ENCODE assay signal across 16 mouse cellular contexts in genomic region chr11:4209556-4209955, GRCm38 (mm10). TPM values are rescaled to one million over a fixed set of nuclear protein-coding genes. Genes with fewer than 3 reads are reported as not detected.
DNase-seq lines count a peak whose midpoint lies in the region; ATAC-seq and TF ChIP-seq lines count a peak whose summit lies in the region.
"Had no signal": no experiment of that assay in that cellular context is flagged by ENCODE, and none has a peak within 500 bp of the region (broad histone marks: within the 10 kb centered on the region; RNA-seq: fewer than 3 reads in every experiment).

No protein-coding gene starts in this region.

- DNase-seq in lung, postnatal 0 days (ENCODE audit: low spot score): peak; percentile 63
- DNase-seq in lung, adult 18-20 months: no peak
- no peak for DNase-seq in brain, embryonic 14.5 days (ENCODE audit: low read depth)
- DNase-seq: cerebellum, adult 18-20 months; gastrocnemius, postnatal 36 days; kidney, adult 8-10 months had no signal

- H3K4me2 ChIP-seq in intestine, postnatal 0 days (replicated peaks; ENCODE audit: low read depth): no peak overlapping the region
- H3K4me2 ChIP-seq in intestine, embryonic 15.5 days (replicated peaks): no peak overlapping the region
- H3K4me2 ChIP-seq in lung, postnatal 0 days (replicated peaks; ENCODE audit: low read depth, low read length): no peak overlapping the region
- H3K4me2 ChIP-seq in forebrain, embryonic 12.5 days: no peak overlapping the region
- H3K4me2 ChIP-seq: forebrain, embryonic 13.5 days; limb, embryonic 15.5 days; stomach, embryonic 15.5 days had no signal

- peak; percentile 76 for TF ChIP-seq CTCF in intestine, postnatal 0 days (IDR thresholded peaks at IDR 0.05; ENCODE audit: low read depth)
- peak; percentile 77 for TF ChIP-seq CTCF in lung, postnatal 0 days (IDR thresholded peaks at IDR 0.05)
- TF ChIP-seq CTCF in E14TG2a.4 (conservative IDR thresholded peaks at IDR 0.05; ENCODE audit: low read length): peak; percentile 45
- TF ChIP-seq CTCF in brain, embryonic 14.5 days (IDR thresholded peaks at IDR 0.05; ENCODE audit: borderline replicate concordance, extremely low read depth, insufficient read depth, insufficient read length): peak; percentile 31; the same call in 1 of the 2 replicates

- H3K4me1 ChIP-seq in intestine, postnatal 0 days (replicated peaks; ENCODE audit: control insufficient read depth, insufficient read depth, low read length): no peaks in the 10 kb centered on the region
- H3K4me1 ChIP-seq in intestine, embryonic 15.5 days (replicated peaks): no peaks in the 10 kb centered on the region
- H3K4me1 ChIP-seq in lung, postnatal 0 days (ENCODE audit: insufficient read depth, low read depth, low read length): peaks cover 7% of the 10 kb centered on the region; the same call in 1 of the 2 replicates
- peaks cover 30% of the 10 kb centered on the region for H3K4me1 ChIP-seq in E14TG2a.4 (replicated peaks; ENCODE audit: low read depth, low read length)
- no peaks in the 10 kb centered on the region for H3K4me1 ChIP-seq in forebrain, embryonic 12.5 days
- H3K4me1 ChIP-seq: forebrain, embryonic 13.5 days; stomach, embryonic 15.5 days had no signal

- no peak overlapping the region for H3K27ac ChIP-seq in intestine, postnatal 0 days (ENCODE audit: low read depth, low read length)
- H3K27ac ChIP-seq in intestine, embryonic 15.5 days: no peak overlapping the region
- no peak overlapping the region for H3K27ac ChIP-seq in lung, postnatal 0 days (ENCODE audit: low read length)
- H3K27ac ChIP-seq in forebrain, embryonic 12.5 days: no peak overlapping the region
- H3K27ac ChIP-seq: forebrain, embryonic 13.5 days; limb, embryonic 15.5 days; stomach, embryonic 15.5 days had no signal

- TF ChIP-seq EP300 in lung, postnatal 0 days (IDR thresholded peaks at IDR 0.05): no peak

- H3K9me3 ChIP-seq in intestine, postnatal 0 days (ENCODE audit: control insufficient read depth): no peaks in the 10 kb centered on the region
- H3K9me3 ChIP-seq in intestine, embryonic 15.5 days: no peaks in the 10 kb centered on the region
- no peaks in the 10 kb centered on the region for H3K9me3 ChIP-seq in lung, postnatal 0 days (ENCODE audit: low read length)
- H3K9me3 ChIP-seq in E14TG2a.4 (ENCODE audit: low read length): no peaks in the 10 kb centered on the region
- H3K9me3 ChIP-seq in forebrain, embryonic 12.5 days: no peaks in the 10 kb centered on the region
- H3K9me3 ChIP-seq: forebrain, embryonic 13.5 days; limb, embryonic 15.5 days; megakaryocyte, embryonic 14.5 days; stomach, embryonic 15.5 days had no signal

- no peak for ATAC-seq in intestine, postnatal 0 days
- ATAC-seq in intestine, embryonic 15.5 days: no peak
- ATAC-seq in lung, postnatal 0 days: no peak
- ATAC-seq in granulocyte monocyte progenitor cell, adult 5-6 weeks (replicated peaks; ENCODE audit: poor library complexity, severe bottlenecking): no peak
- no peak for ATAC-seq in forebrain, embryonic 12.5 days (ENCODE audit: low FRiP score)
- ATAC-seq: forebrain, embryonic 13.5 days had no signal

- no peak overlapping the region for H3K4me3 ChIP-seq in intestine, postnatal 0 days (ENCODE audit: low read depth, low read length)
- H3K4me3 ChIP-seq in intestine, embryonic 15.5 days (replicated peaks): no peak overlapping the region
- H3K4me3 ChIP-seq in lung, postnatal 0 days (ENCODE audit: low read depth, low read length): no peak overlapping the region
- no peak overlapping the region for H3K4me3 ChIP-seq in E14TG2a.4 (replicated peaks; ENCODE audit: low read length)
- H3K4me3 ChIP-seq in forebrain, embryonic 12.5 days (replicated peaks): no peak overlapping the region
- H3K4me3 ChIP-seq: forebrain, embryonic 13.5 days; limb, embryonic 15.5 days; megakaryocyte, embryonic 14.5 days; stomach, embryonic 15.5 days had no signal

- no peaks in the 10 kb centered on the region for H3K27me3 ChIP-seq in intestine, postnatal 0 days (replicated peaks; ENCODE audit: control insufficient read depth, insufficient read depth, low read length)
- H3K27me3 ChIP-seq in intestine, embryonic 15.5 days (replicated peaks): no peaks in the 10 kb centered on the region
- no peaks in the 10 kb centered on the region for H3K27me3 ChIP-seq in lung, postnatal 0 days (replicated peaks; ENCODE audit: insufficient read depth, low read length)
- no peaks in the 10 kb centered on the region for H3K27me3 ChIP-seq in E14TG2a.4 (ENCODE audit: insufficient read depth, low read length)
- no peaks in the 10 kb centered on the region for H3K27me3 ChIP-seq in forebrain, embryonic 12.5 days
- H3K27me3 ChIP-seq: forebrain, embryonic 13.5 days; limb, embryonic 15.5 days; stomach, embryonic 15.5 days had no signal

- H3K36me3 ChIP-seq in intestine, postnatal 0 days (ENCODE audit: control insufficient read depth, insufficient read depth): peaks cover 86% of the 10 kb centered on the region
- H3K36me3 ChIP-seq in intestine, embryonic 15.5 days: peaks cover 26% of the 10 kb centered on the region
- peaks cover 29% of the 10 kb centered on the region for H3K36me3 ChIP-seq in lung, postnatal 0 days (ENCODE audit: insufficient read depth, low read length)
- peaks cover 100% of the 10 kb centered on the region for H3K36me3 ChIP-seq in E14TG2a.4 (ENCODE audit: insufficient read depth, low read length)
- H3K36me3 ChIP-seq in forebrain, embryonic 12.5 days (replicated peaks): peaks cover 69% of the 10 kb centered on the region

- H3K9ac ChIP-seq in intestine, postnatal 0 days (ENCODE audit: low read depth, low read length): no peak overlapping the region
- H3K9ac ChIP-seq in intestine, embryonic 15.5 days: no peak overlapping the region
- no peak overlapping the region for H3K9ac ChIP-seq in lung, postnatal 0 days (replicated peaks; ENCODE audit: low read depth)
- no peak overlapping the region for H3K9ac ChIP-seq in forebrain, embryonic 12.5 days
- H3K9ac ChIP-seq: forebrain, embryonic 13.5 days; limb, embryonic 15.5 days; stomach, embryonic 15.5 days had no signal

- 74% methylated on average over 5 of the region's 5 CpGs for WGBS in intestine, postnatal 0 days
- 74% methylated on average over 5 of the region's 5 CpGs for WGBS in intestine, embryonic 15.5 days
- WGBS in lung, postnatal 0 days: 78% methylated on average over 5 of the region's 5 CpGs
- 75% methylated on average over 5 of the region's 5 CpGs for WGBS in forebrain, embryonic 12.5 days

- TF ChIP-seq POLR2A in brain, embryonic 14.5 days (IDR thresholded peaks at IDR 0.05; ENCODE audit: borderline replicate concordance, extremely low read depth, insufficient read depth, insufficient read length, poor library complexity, severe bottlenecking): no peak

RNA-seq across cellular contexts. Expression of gene Castor1, which starts 8.5 kb away (rescaled TPM):
- 10.3 and 14.7 TPM in 2 replicates for polyA plus RNA-seq in intestine, postnatal 0 days (2015; fragmentation: Nextera tagmentation; extraction: Ambion mirVana)
- 3.1 and 4.5 TPM in 2 replicates for polyA plus RNA-seq in intestine, embryonic 15.5 days (2015; fragmentation: Nextera tagmentation; extraction: Ambion mirVana)
- 16.5 and 17.8 TPM in 2 replicates for polyA plus RNA-seq in lung, postnatal 0 days (2015; fragmentation: Nextera tagmentation; extraction: Ambion mirVana)
- 1.9 and 2.7 TPM in 2 replicates for polyA plus RNA-seq in brain, embryonic 14.5 days (2012; rRNA removed)
- total RNA-seq in granulocyte monocyte progenitor cell, adult 5-6 weeks (2014; fragmentation: Nextera tagmentation): not detected in 2 replicates
- total RNA-seq in granulocyte monocyte progenitor cell, adult 5-6 weeks (2017): 0.10 TPM in 1 of 2 replicates, not detected in the other
- polyA plus RNA-seq in forebrain, embryonic 12.5 days (2016; fragmentation: Nextera tagmentation; extraction: Ambion mirVana): 1.8 and 2.2 TPM in 2 replicates

RNA-seq across cellular contexts. Expression of gene Tbc1d10a, which starts 23.0 kb away (rescaled TPM):
- 37.2 and 40.8 TPM in 2 replicates for polyA plus RNA-seq in intestine, postnatal 0 days (2015; fragmentation: Nextera tagmentation; extraction: Ambion mirVana)
- 32.3 and 32.4 TPM in 2 replicates for polyA plus RNA-seq in intestine, embryonic 15.5 days (2015; fragmentation: Nextera tagmentation; extraction: Ambion mirVana)
- polyA plus RNA-seq in lung, postnatal 0 days (2015; fragmentation: Nextera tagmentation; extraction: Ambion mirVana): 41.7 and 43.8 TPM in 2 replicates
- 41.6 and 54.6 TPM in 2 replicates for polyA plus RNA-seq in brain, embryonic 14.5 days (2012; rRNA removed)
- total RNA-seq in granulocyte monocyte progenitor cell, adult 5-6 weeks (2014; fragmentation: Nextera tagmentation): 2.9 and 5.2 TPM in 2 replicates
- 5.4 and 9.7 TPM in 2 replicates for total RNA-seq in granulocyte monocyte progenitor cell, adult 5-6 weeks (2017)
- polyA plus RNA-seq in forebrain, embryonic 12.5 days (2016; fragmentation: Nextera tagmentation; extraction: Ambion mirVana): 22.3 and 26.7 TPM in 2 replicates

RNA-seq across cellular contexts. Expression of gene Osm, which starts 26.7 kb away (rescaled TPM):
- 0.08 and 0.20 TPM in 2 replicates for polyA plus RNA-seq in intestine, postnatal 0 days (2015; fragmentation: Nextera tagmentation; extraction: Ambion mirVana)
- polyA plus RNA-seq in intestine, embryonic 15.5 days (2015; fragmentation: Nextera tagmentation; extraction: Ambion mirVana): 0.20 and 0.26 TPM in 2 replicates
- polyA plus RNA-seq in lung, postnatal 0 days (2015; fragmentation: Nextera tagmentation; extraction: Ambion mirVana): 0.69 and 1.3 TPM in 2 replicates
- polyA plus RNA-seq in brain, embryonic 14.5 days (2012; rRNA removed): 0.04 and 0.05 TPM in 2 replicates
- total RNA-seq in granulocyte monocyte progenitor cell, adult 5-6 weeks (2014; fragmentation: Nextera tagmentation): 6.4 and 10.8 TPM in 2 replicates
- total RNA-seq in granulocyte monocyte progenitor cell, adult 5-6 weeks (2017): 16.6 and 18.9 TPM in 2 replicates
- not detected in 2 replicates for polyA plus RNA-seq in forebrain, embryonic 12.5 days (2016; fragmentation: Nextera tagmentation; extraction: Ambion mirVana)
- total RNA-seq: gastrocnemius, postnatal 36 days had no signal
- polyA plus RNA-seq: embryonic facial prominence, embryonic 11.5 days; forebrain, embryonic 13.5 days had no signal

RNA-seq across cellular contexts. Expression of gene Lif, which starts 47.8 kb away (rescaled TPM):
- polyA plus RNA-seq in intestine, postnatal 0 days (2015; fragmentation: Nextera tagmentation; extraction: Ambion mirVana): 0.92 and 1.2 TPM in 2 replicates
- polyA plus RNA-seq in intestine, embryonic 15.5 days (2015; fragmentation: Nextera tagmentation; extraction: Ambion mirVana): 0.62 and 0.92 TPM in 2 replicates
- 0.57 and 0.94 TPM in 2 replicates for polyA plus RNA-seq in lung, postnatal 0 days (2015; fragmentation: Nextera tagmentation; extraction: Ambion mirVana)
- 0.06 and 0.11 TPM in 2 replicates for polyA plus RNA-seq in brain, embryonic 14.5 days (2012; rRNA removed)
- 0.38 and 0.56 TPM in 2 replicates for total RNA-seq in granulocyte monocyte progenitor cell, adult 5-6 weeks (2014; fragmentation: Nextera tagmentation)
- total RNA-seq in granulocyte monocyte progenitor cell, adult 5-6 weeks (2017): 0.86 and 1.2 TPM in 2 replicates
- 0.06 TPM in 1 of 2 replicates, not detected in the other for polyA plus RNA-seq in forebrain, embryonic 12.5 days (2016; fragmentation: Nextera tagmentation; extraction: Ambion mirVana)

RNA-seq across cellular contexts. Expression of gene Sf3a1, which starts 49.4 kb away (rescaled TPM):
- polyA plus RNA-seq in intestine, postnatal 0 days (2015; fragmentation: Nextera tagmentation; extraction: Ambion mirVana): 15.7 and 16.5 TPM in 2 replicates
- 43.8 and 47.1 TPM in 2 replicates for polyA plus RNA-seq in intestine, embryonic 15.5 days (2015; fragmentation: Nextera tagmentation; extraction: Ambion mirVana)
- 12.6 and 13.4 TPM in 2 replicates for polyA plus RNA-seq in lung, postnatal 0 days (2015; fragmentation: Nextera tagmentation; extraction: Ambion mirVana)
- 70.4 and 84.0 TPM in 2 replicates for polyA plus RNA-seq in brain, embryonic 14.5 days (2012; rRNA removed)
- total RNA-seq in granulocyte monocyte progenitor cell, adult 5-6 weeks (2014; fragmentation: Nextera tagmentation): 65.9 and 92.2 TPM in 2 replicates
- total RNA-seq in granulocyte monocyte progenitor cell, adult 5-6 weeks (2017): 31.2 and 35.6 TPM in 2 replicates
- polyA plus RNA-seq in forebrain, embryonic 12.5 days (2016; fragmentation: Nextera tagmentation; extraction: Ambion mirVana): 83.9 and 88.4 TPM in 2 replicates
